2 mouse cellular contexts compared by ENCODE assay signal in genomic region chr6:23090346-23091055, GRCm38 (mm10). TPM values are rescaled to one million over a fixed set of nuclear protein-coding genes. Genes with fewer than 3 reads are reported as not detected.
"Had no signal": no experiment of that assay in that cellular context is flagged by ENCODE, and none has a peak within 500 bp of the region (broad histone marks: within the 10 kb centered on the region; RNA-seq: fewer than 3 reads in every experiment).

No protein-coding gene starts in this region.

RNA-seq across cellular contexts. Expression of gene Aass, which starts 42.3 kb away (rescaled TPM):
- total RNA-seq: granulocyte monocyte progenitor cell, adult 5-6 weeks; hematopoietic stem cell, adult 5-6 weeks had no signal
